Mouse (Mus musculus) C2C12 (cell line): ENCODE measurements around the gene Stum. TPM values are rescaled to one million over a fixed set of nuclear protein-coding genes. Genes with fewer than 3 reads are reported as not detected.

Experiments used
- H3K27me3 ChIP-seq: one replicate; pipeline ENCODE4 v1.6.1; 2011; ENCODE audit not compliant: control insufficient read depth, insufficient read depth, insufficient read length
- H3K36me3 ChIP-seq: one replicate; pipeline ENCODE4 v1.6.1; 2011; ENCODE audit not compliant: control insufficient read depth, insufficient read depth
- H3K4me3 ChIP-seq: one replicate; pipeline ENCODE4 v1.5.1; 2011; ENCODE audit warnings: mild to moderate bottlenecking, control low read depth; ENCODE audit not compliant: poor library complexity, insufficient read depth, severe bottlenecking
- H3K79me2 ChIP-seq: one replicate; pipeline ENCODE4 v1.6.1; 2011; ENCODE audit not compliant: control insufficient read depth, insufficient read depth
- H3K79me3 ChIP-seq: one replicate; pipeline ENCODE4 v1.6.1; 2011; ENCODE audit warnings: low read depth, control low read depth
- H3ac ChIP-seq: one replicate; pipeline ENCODE3; 2011; ENCODE audit warnings: low read depth; ENCODE audit not compliant: control insufficient read depth, insufficient read length
- CEBPB ChIP-seq: IDR thresholded peaks from one replicate; pipeline ENCODE4 v1.6.1; 2011; ENCODE audit warnings: low read depth, mild to moderate bottlenecking, control low read depth, moderate library complexity
- CTCF ChIP-seq: IDR thresholded peaks from one replicate; pipeline ENCODE4 v1.5.1; 2011; ENCODE audit not compliant: control insufficient read depth, insufficient read depth, insufficient read length
- FOSL1 ChIP-seq: IDR thresholded peaks from one replicate; pipeline ENCODE4 v1.8.0; 2011; ENCODE audit warnings: mild to moderate bottlenecking, low read length; ENCODE audit not compliant: poor library complexity, insufficient read depth, severe bottlenecking
- MAX ChIP-seq: IDR thresholded peaks from one replicate; pipeline ENCODE4 v1.6.1; 2011; ENCODE audit warnings: mild to moderate bottlenecking, control low read depth
- MYOD1 ChIP-seq: IDR thresholded peaks from one replicate; pipeline ENCODE4 v1.6.1; 2011; ENCODE audit warnings: low read depth; ENCODE audit not compliant: control insufficient read depth, insufficient read length
- MYOG ChIP-seq: IDR thresholded peaks from one replicate; pipeline ENCODE4 v1.6.1; 2011; ENCODE audit not compliant: control insufficient read depth, insufficient read length; ENCODE audit errors: extremely low read depth
- USF1 ChIP-seq: IDR thresholded peaks from one replicate; pipeline ENCODE4 v1.6.1; 2011; ENCODE audit warnings: low read depth, mild to moderate bottlenecking, control low read depth, moderate library complexity
- polyA plus RNA-seq: library from polyadenylated mRNA; unstranded; fragments of >200 nt; fragmentation: generic; extraction: Trizol; gene quantifications from one replicate; pipeline ENCODE4 v1.2.1, GENCODE M21; 2012; ENCODE audit warnings: missing spikeins

Stum gene
- polyA plus RNA-seq, 1 experiment: not detected

DNA sequence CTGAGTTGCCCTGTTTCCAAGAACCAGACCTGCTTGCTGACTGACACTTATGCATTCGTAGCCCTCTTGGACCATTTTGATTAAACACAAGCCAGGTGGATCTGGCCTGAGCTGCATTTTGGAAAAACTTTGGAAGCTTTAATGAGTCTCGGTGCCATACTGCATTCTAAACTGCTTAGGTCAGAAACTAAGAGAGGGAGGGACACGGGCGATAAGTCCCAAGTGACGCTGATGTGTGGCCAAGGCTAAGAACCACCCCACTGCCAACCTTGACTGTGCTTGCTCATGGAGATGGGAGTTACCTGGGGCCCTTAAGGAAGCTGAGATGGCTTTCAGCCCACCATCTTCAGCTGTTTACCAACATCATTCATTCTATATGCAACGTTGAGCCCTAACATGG is 98.0 kb downstream of the Stum start:
- Histone ChIP-seq H3K79me3 (no peaks in the 10 kb centered on the region), H3K79me2 (no peaks in the 10 kb centered on the region), H3K4me3 (no peak overlapping the region), H3K36me3 (no peaks in the 10 kb centered on the region), H3K27me3 (no peaks in the 10 kb centered on the region), H3ac (no peak overlapping the region)
- no peak for TF ChIP-seq MAX
- TF ChIP-seq USF1: no peak
- no peak for TF ChIP-seq CTCF
- no peak for TF ChIP-seq CEBPB
- no peak for TF ChIP-seq FOSL1
- no peak for TF ChIP-seq MYOG
- TF ChIP-seq MYOD1: no peak

DNA sequence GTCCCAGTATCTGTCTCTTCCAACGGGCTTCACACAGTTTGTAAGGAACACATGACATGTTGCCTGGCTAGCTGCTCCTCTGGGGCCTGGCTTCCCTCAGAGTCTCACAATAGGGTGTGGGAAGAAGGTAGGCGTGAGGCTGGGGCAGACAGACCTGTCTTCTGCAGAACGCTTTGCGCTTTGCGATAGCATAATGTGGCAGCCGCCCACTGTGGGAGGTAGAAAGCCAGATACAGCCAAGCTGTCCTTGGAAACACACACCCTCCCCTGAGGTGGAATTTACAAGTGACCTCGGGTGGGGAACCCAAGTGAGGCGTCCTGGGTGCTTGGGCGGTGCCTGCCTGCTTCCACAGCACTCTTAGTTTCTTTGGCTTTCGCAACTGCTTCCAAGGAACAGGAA is 98.8 kb downstream of the Stum start:
- H3K27me3 ChIP-seq: no peaks in the 10 kb centered on the region
- TF ChIP-seq MYOG (no peak), CTCF (no peak), CEBPB (no peak), USF1 (no peak), MYOD1 (no peak), MAX (no peak), FOSL1 (no peak)
- no peaks in the 10 kb centered on the region for H3K79me2 ChIP-seq
- no peak overlapping the region for H3K4me3 ChIP-seq
- H3K79me3 ChIP-seq: no peaks in the 10 kb centered on the region
- H3ac ChIP-seq: no peak overlapping the region
- H3K36me3 ChIP-seq: no peaks in the 10 kb centered on the region

DNA sequence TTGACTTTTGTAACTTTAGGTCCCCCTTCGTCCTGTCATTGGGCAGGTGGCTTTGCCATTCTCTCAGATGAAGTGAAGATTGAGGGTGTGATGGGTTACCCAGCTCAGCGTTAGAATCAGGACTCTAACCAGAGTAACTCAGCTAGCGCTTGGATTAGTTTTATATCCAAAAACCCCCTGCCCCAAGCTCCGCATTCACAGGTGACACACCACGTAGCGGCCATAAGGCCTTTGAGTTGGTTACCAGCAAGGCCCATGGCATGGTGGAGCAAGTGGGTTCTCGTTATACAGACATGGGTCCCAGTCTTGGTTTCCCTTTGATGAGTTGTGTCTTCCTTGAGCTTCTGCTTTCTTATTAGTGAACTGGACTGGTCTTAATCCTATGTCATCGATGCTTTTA is 99.4 kb downstream of the Stum start:
- TF ChIP-seq CEBPB (no peak), CTCF (no peak), MAX (no peak), MYOG (no peak), USF1 (no peak), FOSL1 (no peak), MYOD1 (no peak)
- Histone ChIP-seq H3K79me3 (no peaks in the 10 kb centered on the region), H3K4me3 (no peak overlapping the region), H3ac (no peak overlapping the region), H3K27me3 (no peaks in the 10 kb centered on the region), H3K36me3 (no peaks in the 10 kb centered on the region), H3K79me2 (no peaks in the 10 kb centered on the region)

Other genes with a start within 250 kb of the Stum start
- gene Psen2, start 220.1 kb downstream of the Stum start, polyA plus RNA-seq: 3.1 TPM
- gene Itpkb, start 153.0 kb downstream of the Stum start, polyA plus RNA-seq: 1.1 TPM
- 64.4 TPM for gene Parp1, start 85.4 kb upstream of the Stum start, polyA plus RNA-seq
- 4.5 TPM for gene Lin9, start 157.6 kb upstream of the Stum start, polyA plus RNA-seq
- not detected for gene Mixl1, start 213.5 kb upstream of the Stum start, polyA plus RNA-seq
- 13.2 TPM for gene Acbd3, start 242.5 kb upstream of the Stum start, polyA plus RNA-seq